Mouse (Mus musculus) stomach, embryonic 16.5 days (tissue): ENCODE results near the gene Slco3a1. TPM values are rescaled to one million over a fixed set of nuclear protein-coding genes. Genes with fewer than 3 reads are reported as not detected.
A peak's percentile ranks its signal among the peaks of the same experiment; 100 is the strongest.

Source experiments
- ATAC-seq: fragments of 200-750 bp; cut with Nextera tagmentation; 2 replicates; pipeline ENCODE4 v1.8.0; 2017; ENCODE audit warnings: moderate number of reproducible peaks, moderate TSS enrichment; ENCODE audit not compliant: insufficient read depth, low FRiP score
- H3K27ac ChIP-seq: fragments of 300-500 bp; sonication (generic); 2 replicates; pipeline ENCODE4 v1.5.1; 2014; ENCODE audit warnings: low read length
- H3K27me3 ChIP-seq: fragments of 300-500 bp; sonication (generic); 2 replicates; pipeline ENCODE4 v1.6.1; 2014; ENCODE audit warnings: low read length, control low read depth, mixed read lengths; ENCODE audit not compliant: control insufficient read depth, insufficient read depth
- H3K36me3 ChIP-seq: fragments of 300-500 bp; sonication (generic); 2 replicates; pipeline ENCODE4 v1.6.1; 2014; ENCODE audit warnings: low read length; ENCODE audit not compliant: control insufficient read depth, insufficient read depth
- H3K4me1 ChIP-seq: fragments of 300-500 bp; sonication (generic); 2 replicates; pipeline ENCODE4 v1.6.1; 2014; ENCODE audit warnings: low read length, control low read depth, mixed read lengths; ENCODE audit not compliant: control insufficient read depth, insufficient read depth
- H3K4me2 ChIP-seq: fragments of 300-500 bp; sonication (generic); 2 replicates; pipeline ENCODE4 v1.6.1; 2014; ENCODE audit warnings: low read depth, low read length, mixed read lengths
- H3K4me3 ChIP-seq: fragments of 300-500 bp; sonication (generic); replicated peaks from 2 replicates; pipeline ENCODE4 v1.5.1; 2014; ENCODE audit warnings: mild to moderate bottlenecking, low read length
- H3K9ac ChIP-seq: fragments of 300-500 bp; sonication (generic); 2 replicates; pipeline ENCODE4 v1.6.1; 2014; ENCODE audit warnings: low read length
- H3K9me3 ChIP-seq: fragments of 300-500 bp; sonication (generic); replicated peaks from 2 replicates; pipeline ENCODE4 v1.6.1; 2016; ENCODE audit warnings: low read length, control low read depth; ENCODE audit not compliant: control insufficient read depth
- WGBS: fragments of 180-500 bp; shearing (Covaris S2); extraction: QIAGEN DNeasy Blood & Tissue Kit; methylation state at CpG from one replicate; pipeline ENCODE4 v1.1.7; 2014; 5-methylcytosine and 5-hydroxymethylcytosine counted together
- polyA plus RNA-seq: library from polyadenylated mRNA; unstranded; fragments of >200 nt; fragmentation: Nextera tagmentation; extraction: Ambion mirVana; gene quantifications from 2 replicates; pipeline ENCODE4 v1.2.1, GENCODE M21; 2015

The Slco3a1 gene
- polyA plus RNA-seq, 1 experiment from 2014 or later, result 10.7 TPM

DNA sequence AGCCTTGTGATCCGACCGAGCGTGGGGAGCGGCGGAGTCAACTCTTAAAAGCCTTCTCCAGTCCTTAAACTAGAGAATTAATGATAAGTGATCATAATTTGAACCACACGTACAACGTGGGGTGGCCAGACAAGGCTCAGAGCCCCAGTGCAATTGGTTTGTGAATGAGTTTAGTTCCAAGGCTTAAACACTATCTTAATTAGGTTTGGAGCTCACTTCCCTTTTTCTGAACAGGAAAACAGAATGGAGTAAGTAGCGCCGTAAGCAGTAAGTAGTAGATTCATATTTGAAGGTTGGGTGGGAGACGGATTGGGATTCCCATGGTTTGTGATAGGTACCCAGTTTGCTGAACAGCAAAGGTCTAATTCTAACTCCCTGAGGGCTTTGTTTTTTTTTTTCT lies 176.7 kb downstream of the Slco3a1 start:
- H3K4me1 ChIP-seq, result no peaks in the 10 kb centered on the region

DNA sequence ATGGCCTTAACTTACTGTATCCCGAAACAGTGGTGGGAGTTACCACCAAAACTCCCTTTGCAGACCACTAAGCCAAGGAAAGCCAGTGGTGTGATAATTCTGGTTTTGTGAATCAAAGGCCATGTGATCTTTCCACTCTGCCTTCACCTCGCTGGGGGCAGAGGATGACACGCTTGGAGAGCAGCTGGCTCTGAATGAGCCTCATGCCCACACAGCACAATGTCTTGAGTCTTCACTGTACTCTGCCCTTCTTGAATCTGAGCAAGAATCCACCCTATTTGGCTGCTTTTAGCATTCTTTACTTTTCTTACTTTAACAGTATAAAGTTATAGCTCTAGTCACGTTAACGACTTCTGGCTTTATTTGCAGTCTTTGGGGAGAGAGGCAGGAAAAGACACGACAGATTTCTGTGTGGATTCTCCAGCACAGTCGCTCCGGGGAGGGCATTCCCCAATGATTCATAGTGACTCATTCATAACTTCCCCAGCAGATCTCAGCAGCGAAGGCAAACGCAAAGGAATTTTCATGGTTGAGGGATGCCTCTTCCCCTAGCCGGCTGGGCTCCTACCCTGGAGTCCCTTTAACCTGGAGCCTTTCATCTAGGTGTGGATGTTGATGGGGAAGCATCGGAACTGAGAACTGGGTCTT lies 178.1 kb downstream of the Slco3a1 start:
- no peak overlapping the region for H3K4me3 ChIP-seq
- no peaks in the 10 kb centered on the region for H3K9me3 ChIP-seq
- ATAC-seq, result no peak
- peaks cover 5% of the 10 kb centered on the region for H3K4me1 ChIP-seq
- H3K27ac ChIP-seq, result 0 out of 2 replicates have a peak overlapping the region, but pooled peaks have one; percentile 24
- WGBS, result 44% methylated on average over 12 of the region's 12 CpGs
- no peaks in the 10 kb centered on the region for H3K27me3 ChIP-seq
- H3K4me2 ChIP-seq, result no peak overlapping the region
- no peak overlapping the region for H3K9ac ChIP-seq
- H3K36me3 ChIP-seq, result no peaks in the 10 kb centered on the region

More for the DNA sequence above, 176.7 kb downstream of the Slco3a1 start:
- H3K9me3 ChIP-seq, result no peaks in the 10 kb centered on the region
- no peaks in the 10 kb centered on the region for H3K36me3 ChIP-seq
- H3K27ac ChIP-seq, result no peak overlapping the region
- H3K4me3 ChIP-seq, result no peak overlapping the region
- H3K4me2 ChIP-seq, result no peak overlapping the region
- no peaks in the 10 kb centered on the region for H3K27me3 ChIP-seq
- no peak overlapping the region for H3K9ac ChIP-seq
- WGBS, result 81% methylated on average over 10 of the region's 10 CpGs
- no peak for ATAC-seq

GRCm38 (mm10) chr7:74375174-74375957 lies 179.2 kb downstream of the Slco3a1 start:
- Histone ChIP-seq H3K27me3 (no peaks in the 10 kb centered on the region), H3K36me3 (no peaks in the 10 kb centered on the region), H3K4me3 (no peak overlapping the region), H3K27ac (no peak overlapping the region), H3K4me1 (peaks cover 5% of the 10 kb centered on the region), H3K9me3 (no peaks in the 10 kb centered on the region), H3K4me2 (no peak overlapping the region), H3K9ac (no peak overlapping the region)
- 72% methylated on average over 14 of the region's 14 CpGs for WGBS
- no peak for ATAC-seq

DNA sequence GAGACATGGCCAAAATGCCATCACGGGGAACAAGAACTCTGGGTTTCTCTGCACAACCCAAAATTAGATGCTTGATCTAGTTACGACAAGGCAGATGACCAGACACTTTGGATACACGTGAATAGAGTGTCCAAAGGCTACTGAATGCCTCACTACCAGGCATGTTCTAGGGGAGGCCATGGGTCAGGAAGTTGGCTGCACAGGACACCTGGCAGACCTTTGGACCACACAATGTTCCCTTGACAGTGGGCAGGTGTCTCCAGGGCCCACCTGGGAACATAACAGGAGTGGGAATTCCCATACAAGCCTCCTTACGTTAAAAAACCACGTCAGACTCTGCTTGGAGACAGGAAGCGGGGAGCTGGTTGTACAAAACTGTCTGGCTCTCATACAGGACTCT lies 181.5 kb downstream of the Slco3a1 start:
- Histone ChIP-seq H3K9me3 (no peaks in the 10 kb centered on the region), H3K27me3 (no peaks in the 10 kb centered on the region), H3K27ac (no peak overlapping the region), H3K4me1 (peaks cover 5% of the 10 kb centered on the region), H3K9ac (no peak overlapping the region), H3K36me3 (no peaks in the 10 kb centered on the region), H3K4me3 (no peak overlapping the region), H3K4me2 (no peak overlapping the region)
- ATAC-seq, result no peak
- 89% methylated on average over 6 of the region's 6 CpGs for WGBS

GRCm38 (mm10) chr7:74372141-74372582 lies 182.4 kb downstream of the Slco3a1 start:
- no peaks in the 10 kb centered on the region for H3K9me3 ChIP-seq
- H3K36me3 ChIP-seq, result no peaks in the 10 kb centered on the region
- ATAC-seq, result peak; percentile 32; the same call in 1 of the 2 replicates
- WGBS, result 42% methylated on average over 6 of the region's 6 CpGs
- no peak overlapping the region for H3K4me3 ChIP-seq
- no peak overlapping the region; the same call in 1 of the 2 replicates for H3K9ac ChIP-seq
- H3K27ac ChIP-seq, result no peak overlapping the region
- H3K27me3 ChIP-seq, result no peaks in the 10 kb centered on the region
- H3K4me2 ChIP-seq, result no peak overlapping the region
- H3K4me1 ChIP-seq, result peaks cover 5% of the 10 kb centered on the region

GRCm38 (mm10) chr7:74371656-74372055 lies 182.9 kb downstream of the Slco3a1 start:
- Histone ChIP-seq H3K4me1 (peaks cover 5% of the 10 kb centered on the region), H3K4me2 (no peak overlapping the region), H3K36me3 (no peaks in the 10 kb centered on the region), H3K9me3 (no peaks in the 10 kb centered on the region), H3K9ac (no peak overlapping the region; the same call in 1 of the 2 replicates), H3K27me3 (no peaks in the 10 kb centered on the region), H3K27ac (no peak overlapping the region), H3K4me3 (no peak overlapping the region)
- 31% methylated on average over 2 of the region's 2 CpGs for WGBS
- ATAC-seq, result no peak

DNA sequence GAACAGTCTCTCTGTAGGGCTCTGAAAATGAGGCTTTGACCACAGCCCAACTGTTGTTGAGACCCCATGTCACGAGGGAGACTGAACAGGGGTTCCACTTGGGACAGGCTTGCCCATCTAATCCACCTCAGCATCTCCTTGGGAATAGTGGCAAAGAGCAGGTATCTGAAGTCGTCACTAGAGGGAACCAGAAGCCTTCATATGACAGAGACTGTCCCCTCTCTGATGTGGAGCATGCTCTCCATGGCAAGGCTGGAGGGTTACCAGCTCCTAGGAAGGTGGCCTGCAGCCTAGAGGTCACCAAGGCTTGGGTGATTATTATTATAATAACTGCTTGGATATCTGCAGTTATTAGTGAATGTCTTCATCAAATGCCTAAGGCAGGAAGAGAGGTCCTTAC lies 183.4 kb downstream of the Slco3a1 start:
- no peak overlapping the region for H3K27ac ChIP-seq
- H3K36me3 ChIP-seq, result no peaks in the 10 kb centered on the region
- H3K4me2 ChIP-seq, result no peak overlapping the region
- WGBS, result 29% methylated on average over 2 of the region's 2 CpGs
- 0 out of 2 replicates have a peak, but pooled peaks have one; percentile 8 for ATAC-seq
- no peak overlapping the region for H3K9ac ChIP-seq
- H3K27me3 ChIP-seq, result no peaks in the 10 kb centered on the region
- H3K9me3 ChIP-seq, result no peaks in the 10 kb centered on the region
- peaks cover 5% of the 10 kb centered on the region for H3K4me1 ChIP-seq
- no peak overlapping the region for H3K4me3 ChIP-seq

DNA sequence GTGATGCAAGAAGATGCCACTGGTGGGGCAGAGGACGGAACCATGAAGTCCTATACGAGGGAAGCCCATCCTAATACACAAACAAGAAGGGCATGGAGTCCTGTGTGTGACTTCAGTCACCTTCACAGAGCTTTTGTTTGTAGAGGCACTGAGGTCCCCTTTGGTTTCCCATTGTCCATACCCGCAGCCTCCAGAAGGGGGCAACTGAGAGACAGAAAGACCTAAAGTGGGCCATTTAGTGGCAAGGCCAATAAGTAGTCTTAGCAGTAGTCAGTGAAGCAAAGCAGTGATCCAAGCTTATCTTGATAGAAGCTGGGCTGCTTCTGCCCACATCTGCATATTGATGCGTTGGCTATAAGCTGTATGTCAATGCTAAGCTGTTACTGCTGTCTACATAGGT lies 184.9 kb downstream of the Slco3a1 start:
- no peaks in the 10 kb centered on the region for H3K36me3 ChIP-seq
- H3K27ac ChIP-seq, result no peak overlapping the region
- H3K27me3 ChIP-seq, result no peaks in the 10 kb centered on the region
- no peak overlapping the region for H3K4me2 ChIP-seq
- no peak for ATAC-seq
- H3K9me3 ChIP-seq, result no peaks in the 10 kb centered on the region
- peaks cover 5% of the 10 kb centered on the region for H3K4me1 ChIP-seq
- no peak overlapping the region for H3K9ac ChIP-seq
- 66% methylated on average over 4 of the region's 4 CpGs for WGBS
- no peak overlapping the region for H3K4me3 ChIP-seq

DNA sequence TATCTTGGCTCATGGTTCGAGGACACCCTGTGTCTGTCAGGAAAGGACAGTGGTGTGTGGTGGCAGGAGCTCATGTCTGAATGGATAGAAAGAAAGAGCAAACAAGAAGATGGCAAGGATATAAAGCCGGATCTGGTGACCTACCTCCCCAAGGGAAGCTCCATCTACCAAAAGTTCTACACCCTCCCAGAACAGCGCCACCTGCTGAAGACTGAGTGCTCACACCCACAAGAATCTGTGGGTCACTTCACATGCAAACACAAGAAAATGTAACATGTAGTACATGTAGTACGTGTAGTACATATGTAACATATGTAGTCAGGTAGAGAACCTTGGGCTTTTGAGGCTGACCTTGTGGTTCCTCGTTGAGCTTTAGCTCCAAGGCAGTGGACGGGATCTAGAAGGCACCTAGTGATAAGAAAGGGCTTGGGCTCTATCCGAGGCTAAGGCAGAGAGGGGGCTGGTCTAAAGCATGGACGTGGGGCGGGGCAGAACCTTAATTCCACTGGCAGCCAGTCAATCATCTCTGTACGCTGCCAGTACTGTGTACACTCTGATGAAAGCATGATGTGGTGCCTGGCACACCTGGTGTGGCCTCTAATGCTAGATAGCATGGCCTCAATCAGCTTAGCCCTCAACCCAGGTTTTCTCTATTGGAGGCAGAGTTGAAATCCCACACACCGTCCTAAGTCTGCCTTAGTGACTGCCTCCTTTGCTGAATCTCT lies 186.2 kb downstream of the Slco3a1 start:
- Histone ChIP-seq H3K4me1 (peaks cover 5% of the 10 kb centered on the region), H3K27ac (no peak overlapping the region), H3K27me3 (no peaks in the 10 kb centered on the region), H3K4me2 (no peak overlapping the region), H3K36me3 (no peaks in the 10 kb centered on the region), H3K9ac (no peak overlapping the region), H3K4me3 (no peak overlapping the region), H3K9me3 (no peaks in the 10 kb centered on the region)
- 66% methylated on average over 11 of the region's 11 CpGs for WGBS
- ATAC-seq, result peak; percentile 59; the same call in 1 of the 2 replicates
